Mouse (Mus musculus) sigmoid colon, adult 10 weeks (tissue): ENCODE results near the gene Prr23a3. TPM values are rescaled to one million over a fixed set of nuclear protein-coding genes. Genes with fewer than 3 reads are reported as not detected.

Experiments used
- polyA plus RNA-seq: library from polyadenylated mRNA; stranded (reverse); fragments of 350-450 nt; fragmentation: Illumina TruSeq; extraction: RNeasy Lipid Tissue Mini Kit (QIAGEN cat#74804); gene quantifications from one replicate; pipeline ENCODE4 v1.2.3, GENCODE M21; 2014; ENCODE audit warnings: low read depth, low replicate concordance

Gene Prr23a3
- not detected for polyA plus RNA-seq

GRCm38 (mm10) chr9:98864571-98864970 is at the start of gene Prr23a3:
Prr23a3 (plus strand) TSS chr9:98864767.

GRCm38 (mm10) chr9:98842117-98842516 is 22.4 kb upstream of the Prr23a3 start, which contains the start of gene Prr23a1:
Prr23a1 (plus strand) TSS chr9:98842503.

GRCm38 (mm10) chr9:98856210-98856609 is 8.4 kb upstream of the Prr23a3 start, which contains the start of gene Prr23a2:
Prr23a2 (plus strand) TSS chr9:98856494.

GRCm38 (mm10) chr9:98902819-98903218 is 38.3 kb downstream of the Prr23a3 start, which contains the start of gene 7420426K07Rik:
7420426K07Rik (plus strand) TSS chr9:98903119.

Other genes with a start within 250 kb of the Prr23a3 start
- gene Prr23a1, start 22.3 kb upstream of the Prr23a3 start, polyA plus RNA-seq = not detected
- gene Prr23a2, start 8.3 kb upstream of the Prr23a3 start, polyA plus RNA-seq = not detected
- not detected for gene 7420426K07Rik, start 38.4 kb downstream of the Prr23a3 start, polyA plus RNA-seq
- gene Foxl2, start 90.5 kb downstream of the Prr23a3 start, polyA plus RNA-seq = not detected
- 18.7 TPM for gene Faim, start 121.6 kb downstream of the Prr23a3 start, polyA plus RNA-seq
- gene Gm1123, start 170.9 kb downstream of the Prr23a3 start, polyA plus RNA-seq = 222 TPM